Mouse (Mus musculus) yolk sac, embryonic 10.5 days (tissue): ENCODE measurements at regions not wholly inside any gene's neighbourhood (a gene's known extent, or its start where the extent isn't known, plus 50 kb on each side); places are given as distances from the start of the nearest gene placed in this dataset.
"Not testable (repeated sequence)": the region's sequence is repeated elsewhere in the genome, so short reads cannot be mapped to it uniquely, and the experiment has no call there.

Source experiments
- DNase-seq: peaks from one replicate; pipeline ENCODE4 v3.0.0-alpha.2; 2017; ENCODE audit warnings: low spot score

DNA sequence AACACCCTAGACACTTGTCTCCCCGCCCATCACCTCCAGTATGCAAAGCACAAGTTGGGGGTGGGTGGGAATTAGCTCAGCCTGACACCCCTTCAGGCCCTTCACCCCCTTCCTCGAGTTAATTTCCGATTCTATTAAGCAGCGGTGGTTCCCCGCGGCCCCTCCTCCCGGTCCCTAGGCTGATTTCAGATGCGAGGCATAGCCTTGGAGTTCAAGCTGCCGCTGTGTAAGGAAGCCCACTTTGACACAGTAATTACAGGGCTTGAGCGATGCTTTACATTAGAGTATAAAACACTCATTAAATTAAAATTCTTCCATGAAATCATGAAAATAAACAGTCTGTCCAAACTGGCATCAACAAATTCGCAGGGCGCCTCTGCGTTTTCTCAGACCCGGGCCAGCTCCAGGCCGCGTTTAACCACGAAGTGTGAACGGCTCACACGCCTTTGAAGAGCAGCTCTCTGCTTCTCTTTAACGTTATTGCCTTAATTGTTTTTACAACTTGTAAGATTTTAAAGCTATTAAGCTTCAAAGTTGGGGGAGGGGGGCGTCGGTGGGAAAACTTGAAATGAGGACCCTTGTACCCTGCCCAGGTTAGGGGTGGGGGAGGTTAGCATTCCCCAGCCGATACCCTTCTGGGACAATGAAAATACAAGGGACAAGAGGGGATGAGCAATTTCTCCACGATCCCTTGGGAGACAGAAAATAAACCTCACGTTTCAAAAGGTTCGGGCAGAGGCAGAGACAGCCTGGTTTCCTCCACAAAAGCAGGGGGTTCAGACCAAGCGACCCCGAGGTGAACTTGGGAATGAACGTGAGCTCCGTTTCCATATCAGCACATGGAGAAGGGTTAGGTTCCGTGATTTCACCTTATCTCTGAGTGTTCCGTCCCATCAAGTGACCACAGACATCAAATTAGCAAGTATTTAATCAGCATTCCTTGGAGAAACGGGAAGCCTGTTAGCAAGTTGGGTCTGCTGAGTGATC is 114.4 kb downstream of the Dicer1 start:
- no peak for DNase-seq

DNA sequence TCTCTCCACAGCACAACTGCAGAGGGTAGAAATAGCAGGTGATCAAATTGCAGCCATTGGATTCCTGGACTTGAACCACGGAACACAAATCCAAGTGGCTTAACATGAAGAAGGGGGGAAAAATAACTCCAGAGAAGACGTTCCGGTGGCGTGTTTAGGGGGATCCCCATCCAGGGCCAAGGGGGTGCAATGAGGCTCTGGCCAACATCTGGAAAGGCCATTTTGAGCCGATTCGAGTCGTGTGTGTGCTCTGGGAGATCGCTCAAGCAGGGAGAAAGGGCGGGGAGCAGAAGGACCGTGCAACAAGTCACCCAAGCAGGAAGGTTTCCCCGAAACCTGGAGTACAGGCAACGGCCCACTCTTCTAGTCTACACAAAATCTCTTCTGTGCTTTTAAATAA is 115.3 kb downstream of the Dicer1 start:
- no peak for DNase-seq

DNA sequence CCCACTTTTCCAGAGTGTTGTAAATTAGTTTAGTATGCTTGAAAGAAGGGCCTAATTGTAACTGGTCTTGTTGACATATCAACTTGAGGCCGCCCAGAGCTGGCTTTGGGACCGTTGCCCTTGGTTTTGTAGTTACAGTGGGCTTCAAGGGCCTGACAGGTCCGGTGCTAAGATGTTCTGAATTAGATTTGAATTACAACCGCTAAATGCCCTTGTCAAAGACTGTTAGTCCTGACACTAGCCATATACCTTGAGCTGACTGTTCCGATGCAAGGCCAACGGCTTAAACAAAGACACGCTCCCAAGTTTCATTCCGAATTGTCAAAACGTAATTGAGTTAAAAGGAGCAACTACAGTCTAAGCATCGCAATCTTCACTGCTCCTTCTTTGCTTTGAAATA is 116.9 kb downstream of the Dicer1 start:
- no peak for DNase-seq

DNA sequence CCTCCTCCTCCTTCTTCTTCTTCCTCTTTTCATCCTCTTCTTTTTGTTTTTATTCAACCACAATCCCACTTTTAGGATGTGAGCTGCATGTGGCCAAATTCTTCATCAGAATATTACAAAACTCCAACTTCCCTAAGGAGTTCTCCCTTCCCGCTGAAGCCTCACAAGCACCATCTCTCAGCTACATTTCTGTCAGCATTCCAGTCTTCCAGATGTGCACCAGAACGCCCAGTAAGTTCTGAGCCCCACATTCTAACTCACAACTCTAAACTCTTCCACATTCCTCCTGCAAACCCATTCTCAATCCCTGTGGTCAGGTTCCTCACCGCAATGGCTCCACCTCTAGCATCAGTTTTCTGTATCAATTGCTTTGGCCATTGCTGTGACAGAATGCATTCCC is 121.2 kb downstream of the Dicer1 start:
- DNase-seq = no peak

- no peak for DNase-seq
Measured at GRCm38 (mm10) chr12:104629449-104629848, 122.3 kb downstream of the Dicer1 start.

- DNase-seq = no peak
Measured at GRCm38 (mm10) chr12:104626054-104626453, 125.7 kb downstream of the Dicer1 start.

- no peak for DNase-seq
Measured at GRCm38 (mm10) chr12:104623896-104624685, 127.7 kb downstream of the Dicer1 start.

- peak; percentile 49 for DNase-seq
Measured at GRCm38 (mm10) chr12:104617111-104617725, 134.5 kb downstream of the Dicer1 start.

DNA sequence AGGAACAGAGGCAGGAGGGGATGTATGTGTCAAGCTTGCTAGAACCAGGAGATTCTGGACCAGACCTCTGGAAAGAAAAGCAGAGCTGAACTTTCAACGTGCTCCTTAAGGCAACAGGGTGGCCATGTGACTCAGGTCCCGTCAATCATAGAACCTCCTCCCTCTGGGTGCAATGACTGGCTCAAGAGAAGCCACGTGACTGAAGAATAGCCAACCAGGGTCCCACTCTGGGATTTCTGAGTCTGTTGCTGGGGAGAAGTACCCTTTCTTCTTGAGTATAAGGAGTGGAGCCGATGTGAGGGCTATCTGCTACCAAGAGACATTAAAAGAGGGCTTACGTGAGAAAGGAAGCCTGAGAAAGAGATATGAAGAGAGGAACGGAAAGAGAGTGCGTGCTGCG is 137.5 kb downstream of the Dicer1 start:
- DNase-seq = no peak

DNA sequence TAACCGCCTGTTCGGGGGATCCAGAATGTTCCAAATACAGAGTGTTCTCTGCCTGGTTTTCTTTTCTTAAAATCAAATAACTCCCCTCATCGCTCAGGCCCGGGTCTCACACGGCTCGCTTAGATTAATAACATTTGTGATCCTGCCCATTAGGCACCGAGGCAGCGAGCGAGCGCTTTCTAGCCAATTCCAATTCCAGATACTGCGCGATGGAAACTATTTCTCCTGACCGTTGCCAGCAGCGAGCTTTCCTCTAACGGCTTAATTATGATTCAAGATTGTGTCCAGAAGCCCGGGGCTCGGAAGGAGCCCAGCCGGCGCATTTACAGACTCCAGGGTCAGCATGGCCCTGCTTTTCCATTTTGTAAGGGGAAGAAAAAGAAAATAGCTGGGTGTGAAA is 136.6 kb upstream of the Gsc start:
- DNase-seq = no peak

DNA sequence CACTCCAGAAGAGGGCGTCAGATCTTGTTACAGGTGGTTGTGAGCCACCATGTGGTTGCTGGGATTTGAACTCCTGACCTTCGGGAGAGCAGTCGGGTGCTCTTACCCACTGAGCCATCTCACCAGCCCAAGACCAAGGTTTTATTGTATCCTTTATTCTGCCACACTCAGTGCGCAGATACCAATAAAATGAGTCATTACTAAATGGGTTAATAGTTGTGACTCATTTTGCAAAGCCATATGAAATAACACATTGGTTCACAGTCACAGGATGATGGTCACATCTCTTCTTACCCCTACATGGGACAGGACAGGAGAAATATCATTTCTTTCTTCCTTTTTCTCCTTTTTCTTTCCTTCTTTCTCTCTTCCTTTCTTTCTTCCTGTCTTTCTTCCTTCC is 135.8 kb upstream of the Gsc start:
- DNase-seq = not testable (repeated sequence)

DNA sequence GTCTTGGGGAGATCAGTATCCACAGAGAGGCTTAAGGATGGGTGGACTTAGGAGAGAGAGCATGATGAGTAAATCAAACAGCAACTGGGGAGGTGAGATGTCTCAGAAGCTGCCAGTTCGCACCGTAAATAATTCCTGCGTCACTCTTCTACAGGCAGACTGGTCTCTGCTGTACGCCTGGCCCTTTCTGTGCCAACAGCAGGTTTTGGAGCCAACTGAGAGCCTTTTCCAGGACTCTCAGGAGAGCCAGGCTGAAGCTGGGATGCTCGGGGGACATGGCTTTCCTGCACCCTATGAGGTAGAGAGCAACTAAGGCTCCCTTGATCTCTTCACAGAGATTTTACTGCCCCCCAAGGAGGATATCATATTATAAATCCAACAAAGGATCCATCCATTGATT is 134.3 kb upstream of the Gsc start:
- no peak for DNase-seq

DNA sequence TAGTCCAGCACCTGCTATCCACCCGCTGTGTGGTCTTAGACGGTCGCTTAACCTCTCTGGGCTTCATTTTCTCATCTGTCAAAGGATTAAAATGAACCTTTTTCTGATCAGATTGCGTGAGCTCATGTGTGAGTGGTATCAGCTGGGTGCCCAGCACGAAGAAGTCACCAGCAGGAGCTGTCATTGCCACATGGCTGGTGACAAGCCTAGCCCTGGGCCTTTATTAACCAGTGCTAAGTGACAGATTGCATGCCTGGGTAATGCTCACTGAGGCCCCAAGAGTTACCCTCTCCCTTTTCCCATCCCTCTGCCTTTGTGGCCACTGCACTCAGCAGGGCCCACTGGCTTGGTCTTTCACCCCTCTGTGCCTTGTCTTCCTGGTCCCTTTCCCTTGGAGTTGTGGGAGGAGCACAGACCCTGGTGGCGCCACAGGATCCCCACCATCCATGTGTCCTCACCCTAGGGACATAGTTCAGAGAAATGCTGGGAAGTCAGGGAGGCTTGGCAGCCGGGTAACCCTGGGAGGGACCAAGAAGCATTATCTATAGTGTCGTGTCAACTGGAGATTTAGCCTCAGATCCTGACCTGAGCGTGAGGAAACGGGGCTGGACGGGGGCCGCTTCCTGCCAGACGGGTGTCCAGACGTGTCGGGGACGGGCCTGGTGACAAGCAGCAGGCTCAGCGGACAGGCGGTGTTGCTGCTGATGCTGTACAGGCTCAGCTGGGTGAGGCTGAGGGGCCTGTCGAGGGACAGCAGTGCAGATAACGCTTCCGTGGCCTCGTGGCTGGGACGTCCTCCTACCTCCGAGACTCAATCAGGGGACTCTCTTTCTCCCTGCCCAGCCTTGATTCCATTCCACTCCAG is 132.6 kb upstream of the Gsc start:
- peak; percentile 9 for DNase-seq

- DNase-seq = no peak
Measured at GRCm38 (mm10) chr12:104598056-104598455, 124.9 kb upstream of the Gsc start.

DNA sequence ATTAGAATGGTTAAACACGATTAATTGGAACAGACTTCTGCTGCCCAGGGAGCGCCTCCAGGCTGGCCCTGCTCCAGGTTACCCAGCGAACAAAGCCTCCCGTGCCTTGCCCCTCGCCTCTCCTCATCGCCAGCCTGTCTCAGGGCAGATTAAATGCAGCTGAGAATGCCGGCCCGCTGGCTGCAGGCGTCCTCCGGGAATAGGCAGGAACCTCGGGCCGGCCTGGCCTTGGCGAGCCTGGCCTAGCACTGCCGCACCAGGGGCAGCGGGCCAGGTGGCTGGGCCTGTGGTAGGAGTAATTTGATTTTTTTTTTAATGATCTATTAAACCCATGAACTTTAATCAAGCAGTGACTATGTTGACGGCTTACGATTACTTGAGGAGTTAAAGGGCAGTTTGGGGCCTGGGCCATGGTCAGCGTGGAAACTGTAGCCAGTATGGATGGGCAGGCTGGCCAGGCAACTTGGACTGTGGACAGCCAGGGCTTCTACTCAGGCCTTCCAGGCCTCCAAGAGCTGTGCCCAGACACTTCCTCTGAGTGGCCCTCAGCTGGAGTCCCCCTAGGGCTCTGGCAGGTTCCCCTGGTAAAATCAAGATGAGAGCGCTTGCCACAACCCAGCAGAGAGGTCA is 120.5 kb upstream of the Gsc start:
- DNase-seq = no peak

GRCm38 (mm10) chr12:104592791-104593525 is 119.8 kb upstream of the Gsc start:
- no peak for DNase-seq

DNA sequence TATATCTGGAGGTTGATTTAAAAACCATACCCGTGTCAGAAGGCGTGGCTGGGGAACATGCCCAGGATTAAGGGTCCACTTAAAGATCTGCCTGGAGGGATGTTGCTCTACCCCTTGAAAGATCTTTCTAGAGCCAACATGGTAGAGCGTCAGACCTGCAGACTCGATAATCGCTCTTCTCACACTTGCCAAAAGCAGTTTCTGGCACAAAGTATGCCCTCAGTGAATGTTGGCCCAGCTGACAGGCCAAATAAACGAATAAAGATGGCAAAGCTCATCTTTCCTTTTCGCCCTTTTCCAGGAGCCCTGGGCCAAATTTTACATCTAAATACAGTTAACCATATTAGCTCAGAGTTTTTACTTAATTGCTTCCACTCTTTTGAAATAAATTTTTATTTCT is 118.4 kb upstream of the Gsc start:
- DNase-seq = no peak

GRCm38 (mm10) chr12:104590291-104590690 is 117.2 kb upstream of the Gsc start:
- no peak for DNase-seq

- no peak for DNase-seq
Measured at GRCm38 (mm10) chr12:104584408-104584807, 111.3 kb upstream of the Gsc start.

DNA sequence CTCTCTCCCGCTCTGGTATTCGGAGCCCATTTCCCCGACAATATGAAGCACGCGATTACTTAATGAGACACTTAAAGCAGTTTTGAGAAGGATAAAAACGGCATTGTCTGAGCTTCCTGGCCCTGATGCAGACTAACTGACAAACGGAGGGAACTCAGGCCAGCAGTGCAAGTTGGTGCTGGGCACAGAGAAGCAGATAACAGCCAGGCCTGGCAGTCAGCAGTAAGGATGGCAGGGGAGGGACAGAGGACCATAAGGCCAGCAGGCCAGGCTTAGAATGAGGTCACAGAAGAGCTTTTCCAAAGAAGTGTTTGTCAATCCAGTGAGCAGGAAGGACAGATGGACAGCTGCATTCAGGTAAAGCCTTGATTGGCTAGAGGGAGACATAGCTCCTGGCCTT is 107.7 kb upstream of the Gsc start:
- DNase-seq = no peak
